Mouse (Mus musculus) layer of hippocampus, postnatal 36 days (tissue): Measurements from ENCODE around the gene Sept5. TPM values are rescaled to one million over a fixed set of nuclear protein-coding genes. Genes with fewer than 3 reads are reported as not detected.

Experiments used
- DNase-seq, 2 experiments: peaks; one replicate each; pipeline ENCODE4 v3.0.0; 2022
- total RNA-seq, 2 experiments: library from RNA; stranded (reverse); gene quantifications; 2 replicates each; pipeline ENCODE4 v1.2.3; 2021

The Sept5 gene
- total RNA-seq, 2 experiments from 2014 or later = 548 to 589 TPM

DNA sequence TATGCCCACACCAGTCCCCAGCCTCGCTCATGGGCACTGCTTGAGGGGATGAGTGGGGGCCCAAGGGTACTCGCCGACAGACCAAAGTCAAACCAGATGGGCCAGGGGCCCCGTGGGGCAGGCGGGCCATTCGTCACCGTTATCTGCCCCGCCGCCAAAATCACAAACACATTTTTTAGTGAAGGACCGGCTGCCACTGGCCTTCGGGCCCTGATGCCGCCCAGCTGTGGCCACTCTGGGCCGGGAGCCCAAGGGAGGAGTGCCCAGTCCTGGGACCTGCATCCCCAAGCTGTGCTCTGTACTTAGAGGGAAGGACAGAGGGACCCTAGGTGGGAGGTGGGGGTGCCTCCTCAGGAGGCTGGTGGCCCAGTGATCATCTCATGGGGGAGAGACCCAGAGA is 18.0 kb downstream of the Sept5 start:
- DNase-seq = no peak

DNA sequence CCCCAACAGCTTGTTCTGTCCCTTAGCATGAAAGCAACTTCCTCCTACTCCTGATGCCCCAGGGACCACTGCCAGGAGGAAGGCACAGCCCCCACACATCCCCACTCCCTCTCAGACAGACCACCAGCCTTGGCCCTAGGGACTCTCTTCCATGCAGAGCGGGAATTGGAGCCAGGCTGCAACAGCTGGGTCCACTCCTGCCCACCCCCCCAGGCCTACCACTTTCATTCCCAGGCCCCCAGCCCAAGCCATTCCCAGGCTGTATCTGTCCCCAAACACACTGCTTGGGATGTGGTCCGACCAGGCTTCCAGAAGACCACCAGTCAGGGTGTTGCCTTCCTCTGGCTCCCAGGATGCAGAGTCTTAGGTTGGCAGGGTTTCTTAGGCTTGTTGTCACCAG is 20.7 kb downstream of the Sept5 start:
- no peak for DNase-seq

DNA sequence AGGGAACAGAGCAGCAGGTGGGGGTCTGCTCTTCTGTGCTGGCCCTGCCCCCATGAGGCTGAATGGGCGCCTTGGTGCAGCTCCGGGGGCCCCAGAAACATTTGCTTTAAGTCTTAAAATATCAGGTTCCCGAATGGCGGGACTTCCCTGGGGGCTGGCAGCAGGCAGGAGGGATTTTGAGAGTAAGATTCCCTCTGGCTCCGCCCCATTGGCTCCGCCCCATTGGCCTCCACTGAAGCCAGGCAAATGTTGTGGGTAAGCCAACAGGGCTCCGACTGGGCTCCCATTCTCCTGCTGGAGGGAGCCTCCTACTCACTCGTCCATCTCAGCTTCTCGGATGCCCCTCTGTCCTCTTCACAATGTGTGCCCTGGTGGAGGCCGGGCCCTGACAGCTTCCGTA is 21.5 kb downstream of the Sept5 start:
- DNase-seq = no peak

DNA sequence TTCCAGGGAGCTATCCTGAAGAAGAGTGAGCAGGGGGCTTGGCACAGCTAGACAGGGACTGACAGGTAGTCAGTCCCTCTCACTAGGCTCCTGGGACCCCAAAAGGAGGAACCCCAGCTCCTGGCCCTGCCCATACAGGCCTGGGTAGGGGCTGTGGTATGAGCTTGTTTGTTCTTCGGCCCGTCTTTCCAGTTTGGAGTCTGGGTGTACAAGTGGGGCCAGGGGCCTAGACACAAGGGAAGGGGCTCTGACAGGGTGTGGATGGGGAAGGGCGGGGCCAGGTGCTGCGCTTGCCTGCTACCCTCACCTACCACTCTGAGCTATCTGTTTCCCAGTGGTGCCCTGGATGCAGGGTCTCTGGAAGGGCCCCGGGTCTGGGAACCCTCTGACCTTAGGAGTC is 24.0 kb downstream of the Sept5 start:
- no peak for DNase-seq

DNA sequence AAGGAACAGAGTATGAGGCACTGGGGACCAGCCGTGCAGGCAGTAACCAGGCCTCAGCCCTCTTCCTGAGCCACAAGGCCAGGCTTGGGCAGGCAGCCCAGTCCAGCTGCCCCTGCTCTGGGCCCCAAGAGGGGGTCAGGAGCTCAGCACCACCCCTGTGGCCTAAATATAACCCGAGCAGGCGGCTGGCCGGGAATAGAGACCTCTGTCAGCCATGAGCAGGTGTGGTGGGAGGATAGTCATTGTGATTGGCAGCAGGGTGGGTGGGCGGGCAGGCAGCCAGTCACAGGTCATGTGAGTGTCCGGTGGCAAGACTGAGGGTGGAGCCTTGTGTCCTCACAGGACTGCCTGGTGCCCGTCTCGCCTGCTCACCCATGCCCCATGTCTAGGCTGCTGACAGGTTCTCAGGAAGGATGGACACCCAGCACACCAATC is 25.5 kb downstream of the Sept5 start:
- DNase-seq = no peak

DNA sequence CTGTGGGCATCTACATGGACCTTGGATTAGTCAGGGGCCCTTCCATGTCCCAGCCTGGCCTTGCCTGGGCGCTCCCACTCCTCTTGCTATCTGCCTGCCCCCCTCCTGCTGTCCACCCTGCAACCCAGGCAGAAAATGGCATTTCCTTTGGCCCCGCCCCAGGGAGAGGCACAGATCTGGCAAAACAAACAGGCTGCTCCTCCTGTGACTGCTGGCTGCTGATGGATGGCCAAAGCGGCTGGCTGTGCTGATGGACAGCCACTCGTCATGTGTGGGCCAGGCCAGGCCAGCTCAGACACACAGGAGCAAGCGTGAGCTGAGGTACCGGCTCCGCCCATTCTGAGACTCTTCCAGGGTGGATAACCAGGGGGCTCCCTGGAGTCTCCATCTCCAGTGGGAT is 28.3 kb downstream of the Sept5 start:
- no peak for DNase-seq

DNA sequence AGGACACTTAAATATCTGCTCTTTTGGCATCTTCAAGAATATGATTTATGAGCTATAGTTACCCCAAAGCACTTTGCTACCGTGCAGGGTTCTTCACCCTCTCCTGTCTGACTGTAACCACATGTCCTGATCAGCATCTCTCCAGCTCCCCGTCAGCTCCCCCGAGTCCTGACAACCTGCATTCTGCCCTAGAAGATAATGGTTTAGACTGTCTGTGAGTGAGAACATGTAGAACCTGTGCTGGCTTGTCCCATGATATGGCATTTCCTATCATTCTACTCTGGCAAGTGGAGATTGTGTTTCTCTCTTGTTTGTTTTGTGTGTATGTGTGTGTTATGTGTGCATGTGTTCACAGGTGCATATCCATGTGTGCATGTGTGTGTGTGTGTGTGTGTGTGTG is 31.7 kb downstream of the Sept5 start:
- DNase-seq = no peak

DNA sequence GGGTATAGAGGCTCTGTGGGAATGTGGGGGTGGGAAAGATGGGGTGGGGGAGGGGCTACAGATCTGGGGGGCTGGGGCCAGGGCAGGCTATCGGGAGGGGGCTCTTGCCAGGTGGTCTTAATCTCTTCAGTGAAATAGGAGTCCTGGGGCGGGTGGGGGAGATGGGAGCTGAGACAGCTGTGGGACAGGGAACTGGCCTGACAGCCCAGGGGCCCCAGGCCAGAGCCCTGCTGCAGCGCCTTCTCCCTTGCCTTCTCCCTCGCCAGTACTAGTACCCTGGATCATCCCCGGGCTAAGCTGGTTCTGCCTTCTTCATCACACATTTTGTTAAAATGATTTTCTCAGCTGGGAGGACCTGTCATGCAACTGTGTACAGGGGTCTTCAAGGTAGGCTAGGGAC is 33.5 kb downstream of the Sept5 start:
- no peak for DNase-seq

DNA sequence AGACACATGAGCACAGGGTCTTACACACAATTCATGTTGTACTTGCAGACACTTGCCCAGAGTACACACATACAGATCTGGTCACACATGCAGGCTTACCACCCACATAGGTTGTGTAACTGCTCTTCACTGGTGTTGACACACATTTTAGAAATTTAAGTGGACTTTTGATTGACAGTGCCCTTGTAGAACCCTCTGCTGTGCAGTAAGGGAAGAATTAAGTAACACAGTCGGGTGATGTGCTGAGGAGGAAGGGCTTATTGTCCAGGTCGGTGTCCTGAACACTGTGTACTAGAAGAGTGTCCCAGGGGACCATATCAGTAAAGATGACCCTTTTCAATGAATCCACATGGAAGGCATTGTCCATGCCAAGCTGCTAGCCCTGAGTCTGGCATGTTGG is 35.8 kb downstream of the Sept5 start:
- no peak for DNase-seq

DNA sequence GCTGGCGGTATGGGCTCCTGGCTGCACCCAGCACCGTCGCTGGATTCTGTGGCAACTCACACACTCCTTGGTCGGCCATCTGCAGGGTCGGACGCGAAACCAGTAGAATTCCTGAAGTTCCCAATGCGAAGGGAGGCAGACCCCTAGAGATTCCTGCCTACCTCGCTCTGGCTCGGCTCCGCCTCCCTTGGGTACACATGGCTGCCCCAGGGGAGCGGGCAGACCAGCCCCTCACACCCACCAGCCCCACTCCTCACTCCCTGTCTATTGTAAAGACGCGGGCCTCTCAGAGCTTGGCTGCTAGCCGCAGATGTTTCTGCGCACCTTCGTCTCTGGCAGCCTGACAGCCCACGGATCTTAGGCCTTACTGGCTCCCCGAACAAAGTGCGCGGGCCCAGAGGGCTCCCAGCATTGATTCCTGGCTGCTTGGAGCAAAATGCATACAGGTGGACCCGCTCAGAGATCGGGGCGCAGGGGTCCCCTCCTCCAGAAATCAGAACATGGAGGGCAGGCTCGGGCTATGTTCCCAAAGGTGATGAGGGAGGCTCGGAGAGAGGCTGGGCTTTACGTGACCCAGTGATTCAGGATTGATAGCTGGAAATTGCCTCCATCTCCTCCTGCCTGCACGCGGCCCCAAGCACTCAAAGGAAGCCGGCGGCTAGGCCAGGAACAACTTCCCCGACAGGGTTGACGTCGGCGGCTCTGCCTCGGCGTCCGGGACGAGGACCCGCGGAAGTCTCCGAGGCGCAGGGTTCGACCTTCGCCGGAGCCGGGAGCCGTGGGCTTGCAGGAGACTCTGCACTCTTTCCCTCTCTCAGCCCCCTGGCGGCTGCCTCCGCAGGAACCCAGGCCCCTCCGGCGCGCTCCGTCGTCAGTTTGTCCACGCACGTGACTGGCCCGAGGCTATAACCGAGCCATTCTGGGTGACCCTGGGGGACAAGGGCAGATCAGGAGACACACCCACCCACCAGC is 38.4 kb downstream of the Sept5 start:
- DNase-seq = no peak

DNA sequence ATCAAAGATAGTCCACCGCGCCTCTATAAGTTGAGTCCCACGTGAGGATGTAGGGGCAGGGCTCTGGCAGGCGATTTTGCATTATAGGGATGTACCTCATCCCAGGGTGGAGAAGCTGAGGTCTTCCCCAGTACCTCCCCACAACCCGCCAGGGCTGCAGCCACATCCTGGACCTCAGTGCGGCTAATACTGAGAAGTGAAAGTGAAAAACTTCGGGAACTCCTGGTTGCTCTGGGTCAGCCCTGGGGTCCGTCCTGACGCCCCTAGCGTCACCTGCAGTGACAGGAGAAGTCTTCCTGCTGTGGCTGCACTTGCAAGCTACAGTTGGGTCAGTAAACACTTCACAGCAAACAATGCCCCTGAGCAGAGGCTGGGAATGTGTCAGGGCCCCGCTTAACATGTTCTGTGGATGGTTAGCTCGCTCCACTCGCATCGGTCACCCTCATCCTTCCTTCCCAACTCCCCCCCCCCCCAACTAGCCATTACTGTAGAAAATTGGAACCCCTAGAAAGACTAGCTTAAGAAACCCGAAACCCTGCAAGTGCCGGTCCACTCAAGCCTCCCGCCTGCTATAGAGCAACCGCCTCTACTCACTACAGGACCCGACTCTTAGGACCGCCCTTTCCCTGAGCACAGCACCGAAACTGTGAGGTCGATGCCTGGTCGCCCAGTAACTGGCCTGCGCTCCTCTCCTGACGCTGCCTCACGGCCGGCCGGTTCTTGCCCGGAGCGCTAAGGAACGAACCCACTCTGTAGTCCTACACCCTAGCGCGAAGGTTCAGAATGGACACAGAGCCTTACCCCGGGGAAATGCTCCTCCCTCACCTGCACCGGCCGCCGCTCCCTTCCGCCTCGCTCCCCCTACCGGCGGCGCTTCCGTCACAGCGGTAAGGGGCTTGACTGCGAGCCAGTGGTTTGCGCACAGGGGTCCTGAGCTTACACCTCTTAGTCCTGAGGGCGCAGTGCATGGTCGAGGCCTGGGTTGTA is 39.7 kb downstream of the Sept5 start, which contains the start of gene Tbx1:
TSS of gene Tbx1 (minus strand) at position 868 of the 987 bp plus-strand sequence.
- DNase-seq = no peak

DNA sequence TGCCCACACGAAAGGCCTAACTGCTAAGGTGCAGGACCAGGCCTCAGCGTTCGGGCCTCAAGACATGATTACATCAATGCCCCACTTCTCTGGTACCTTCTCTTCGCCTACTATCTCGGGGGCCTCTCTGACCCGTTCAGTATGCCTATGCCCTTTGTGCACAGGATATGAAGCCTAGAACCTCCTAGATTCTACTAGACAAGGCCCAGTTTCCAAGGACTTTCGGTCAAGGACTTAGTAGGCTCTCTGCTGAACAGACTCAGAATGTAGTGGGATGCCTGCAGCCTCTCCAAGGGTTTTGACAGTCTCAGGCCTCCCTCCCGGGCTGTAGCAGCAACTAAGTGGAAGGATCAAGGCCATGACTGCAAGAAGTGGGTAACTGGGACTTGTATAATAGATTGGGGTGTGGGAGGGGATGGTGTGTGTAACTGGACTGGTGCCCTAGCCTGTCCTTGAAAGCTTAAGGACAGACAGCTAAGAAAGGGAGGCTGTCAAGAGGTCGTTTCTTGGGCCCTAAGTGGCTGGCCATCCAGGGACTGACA is 40.6 kb downstream of the Sept5 start:
- DNase-seq = no peak

DNA sequence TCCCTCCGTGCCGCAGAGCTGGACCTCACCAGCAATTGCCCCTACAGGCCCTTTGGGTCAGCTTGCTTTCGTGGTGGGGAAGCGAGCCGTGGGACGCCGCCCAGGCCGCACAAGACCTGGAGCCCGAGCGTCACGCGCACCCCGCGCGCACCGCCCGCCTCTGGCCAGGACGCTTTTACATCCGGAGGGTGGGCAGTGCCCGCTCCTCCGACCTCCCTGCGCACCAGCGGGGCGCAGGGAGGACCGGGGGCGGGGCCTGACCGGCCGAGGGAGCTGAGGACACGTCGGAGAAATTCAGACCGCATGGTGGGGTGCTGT is 41.1 kb downstream of the Sept5 start:
- DNase-seq = no peak

DNA sequence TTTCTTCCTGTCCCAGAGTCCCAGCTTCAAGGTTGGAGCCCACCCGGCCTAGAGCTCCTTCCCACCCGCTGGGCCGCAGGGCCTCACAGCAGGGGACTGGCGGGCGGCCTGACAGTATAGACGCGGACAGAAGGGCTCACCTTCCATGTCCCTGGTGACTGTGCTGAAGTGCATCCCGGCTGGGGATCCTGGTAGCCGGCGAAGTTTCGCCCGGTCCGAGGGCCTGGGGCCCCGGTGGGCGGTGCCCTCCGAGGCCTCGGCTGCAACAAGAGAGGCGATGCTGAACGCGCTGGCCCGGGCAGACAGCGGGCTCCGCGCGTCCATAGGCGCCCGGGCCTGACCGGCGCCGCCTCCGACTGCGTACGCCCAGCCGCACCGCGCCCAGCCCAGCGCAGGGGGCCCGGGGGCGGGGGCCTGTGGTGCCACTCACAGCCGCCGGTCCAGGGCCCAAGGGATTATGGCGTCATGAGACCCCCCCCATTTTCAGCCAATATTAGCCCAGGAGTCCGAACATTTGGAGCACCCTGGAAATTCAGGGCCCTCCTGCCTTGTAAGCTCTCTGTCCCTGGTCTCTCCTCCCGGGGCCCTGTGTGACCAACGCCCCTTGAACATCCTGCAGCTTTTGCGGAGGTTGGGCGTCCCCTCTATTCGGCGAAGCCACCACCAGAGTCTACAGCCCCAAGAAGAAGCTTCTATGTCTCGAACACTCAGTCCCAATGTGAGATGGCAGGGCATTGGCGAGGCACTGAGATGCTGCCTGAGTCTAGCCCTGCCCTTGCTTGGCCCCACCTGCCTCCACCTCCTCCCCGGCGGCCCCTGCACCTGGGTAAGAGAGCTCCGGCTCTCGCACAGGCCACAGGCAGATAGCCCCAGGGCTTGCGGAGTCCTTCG is 41.7 kb downstream of the Sept5 start:
- DNase-seq = no peak

DNA sequence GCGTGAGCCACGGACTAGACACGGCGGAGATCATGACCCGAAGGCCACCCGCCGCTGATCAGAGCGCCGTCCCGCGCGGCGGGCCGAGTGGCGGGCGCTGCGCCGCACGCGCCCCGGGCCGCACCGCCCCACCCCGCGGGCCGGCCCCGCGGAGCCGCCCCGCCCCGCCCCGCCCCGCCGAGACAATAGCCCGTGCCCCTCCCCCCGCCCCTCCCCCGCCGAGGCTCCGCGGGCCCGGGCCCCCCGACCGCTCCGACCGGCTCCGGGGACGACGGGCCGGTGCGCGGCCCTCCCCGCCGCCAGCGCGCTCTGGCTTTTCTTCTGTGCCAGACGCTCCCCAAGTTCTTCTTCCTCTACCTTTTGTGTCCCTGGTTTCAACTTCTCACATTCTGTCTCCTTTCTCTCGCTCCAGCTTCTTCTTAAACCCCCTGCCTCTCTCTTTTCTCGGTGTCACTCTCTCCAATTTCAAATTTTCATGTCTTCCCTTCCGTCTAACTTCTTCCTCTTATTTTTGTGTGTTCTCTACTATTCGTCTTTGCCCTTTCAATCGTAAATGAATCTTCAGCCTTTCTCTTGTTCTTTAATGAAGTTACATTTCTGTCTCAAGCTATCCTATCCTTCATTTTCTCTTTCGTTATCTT is 42.7 kb downstream of the Sept5 start:
- no peak for DNase-seq

DNA sequence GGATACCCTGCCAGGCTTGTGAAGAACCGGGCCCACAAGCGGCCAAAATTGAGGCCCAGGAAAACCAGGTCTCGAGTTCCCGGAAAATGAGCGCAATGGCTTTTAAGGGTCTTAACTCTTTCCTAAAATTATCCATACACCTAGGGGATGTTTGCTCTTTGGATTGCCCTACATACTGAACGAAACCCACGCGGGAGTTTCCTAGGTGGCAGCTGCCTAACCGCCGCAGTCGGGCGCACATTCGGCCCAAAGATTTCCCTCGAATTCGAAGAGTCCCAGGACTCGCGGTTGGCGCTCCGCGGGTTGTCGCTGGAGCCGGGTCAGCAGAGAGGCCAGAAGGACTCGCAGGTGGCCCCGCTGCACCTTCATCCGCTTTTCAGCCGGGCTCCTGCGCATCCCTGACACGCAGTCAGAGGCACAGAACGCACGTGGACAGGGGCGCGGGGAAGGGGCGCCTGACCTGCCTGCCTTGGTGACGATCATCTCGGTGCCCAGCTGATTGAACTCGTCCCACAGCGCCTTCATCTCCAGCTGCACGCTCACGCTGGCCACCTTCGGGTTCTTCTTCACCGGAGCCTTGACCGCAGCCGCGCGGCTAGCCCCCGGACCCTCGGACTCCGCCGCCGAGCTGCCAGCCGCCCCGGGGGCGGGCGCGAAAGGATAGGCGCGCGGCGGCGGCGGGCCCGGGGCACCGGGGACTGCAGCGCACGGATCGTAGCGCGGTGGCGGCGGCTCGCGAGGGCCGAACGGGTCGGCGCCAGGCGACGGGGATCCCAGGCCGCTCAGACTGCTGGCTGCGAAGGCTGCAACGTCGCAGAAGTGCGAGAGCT is 43.5 kb downstream of the Sept5 start:
- no peak for DNase-seq

DNA sequence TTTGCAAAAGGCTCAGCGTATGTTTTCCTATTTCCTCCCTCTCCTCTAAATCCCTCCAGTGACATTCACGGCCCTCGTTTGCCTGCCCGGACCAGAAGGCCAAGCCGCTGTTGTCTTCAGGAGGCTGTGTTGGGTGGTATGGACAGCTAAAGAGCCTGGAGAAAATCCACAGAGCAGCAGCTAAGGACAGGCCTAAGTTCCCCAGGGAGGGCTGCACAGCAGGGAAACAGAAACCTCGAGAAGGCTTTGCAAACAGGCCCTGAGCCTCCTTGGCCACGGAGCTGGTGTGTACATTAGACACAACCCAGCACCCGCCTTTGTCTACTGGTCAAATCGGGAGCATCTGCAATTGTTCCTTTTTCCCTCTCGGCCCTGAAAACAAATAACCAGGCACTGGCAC is 44.1 kb downstream of the Sept5 start:
- no peak for DNase-seq

DNA sequence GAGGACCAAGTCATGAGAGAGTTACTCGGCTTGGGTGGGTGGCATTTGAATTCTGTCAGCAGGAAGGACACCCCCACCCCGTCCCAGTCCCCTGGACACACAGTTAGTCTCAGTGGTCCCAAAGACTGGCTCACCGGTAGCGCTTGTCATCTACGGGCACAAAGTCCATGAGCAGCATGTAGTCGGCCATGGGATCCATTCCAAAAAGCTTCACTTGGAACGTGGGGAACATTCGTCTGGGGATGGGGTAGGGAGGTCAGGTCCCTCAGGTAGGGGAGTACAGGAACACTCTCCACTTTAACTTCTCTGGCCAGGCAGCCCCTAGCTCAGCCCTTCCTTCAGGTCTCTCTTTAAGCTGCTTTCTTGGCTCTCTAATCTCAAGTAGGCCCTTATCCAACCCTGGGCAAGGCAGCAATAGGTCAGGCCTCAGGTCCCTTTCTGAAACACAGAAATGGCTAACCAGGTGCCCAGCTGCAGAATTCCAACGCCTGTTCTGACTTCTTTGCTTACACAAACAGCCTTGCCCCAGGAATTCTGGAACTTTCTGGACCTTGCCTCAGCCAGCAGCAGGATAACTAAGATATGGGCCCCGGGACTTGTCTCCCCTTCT is 44.7 kb downstream of the Sept5 start:
- no peak for DNase-seq

DNA sequence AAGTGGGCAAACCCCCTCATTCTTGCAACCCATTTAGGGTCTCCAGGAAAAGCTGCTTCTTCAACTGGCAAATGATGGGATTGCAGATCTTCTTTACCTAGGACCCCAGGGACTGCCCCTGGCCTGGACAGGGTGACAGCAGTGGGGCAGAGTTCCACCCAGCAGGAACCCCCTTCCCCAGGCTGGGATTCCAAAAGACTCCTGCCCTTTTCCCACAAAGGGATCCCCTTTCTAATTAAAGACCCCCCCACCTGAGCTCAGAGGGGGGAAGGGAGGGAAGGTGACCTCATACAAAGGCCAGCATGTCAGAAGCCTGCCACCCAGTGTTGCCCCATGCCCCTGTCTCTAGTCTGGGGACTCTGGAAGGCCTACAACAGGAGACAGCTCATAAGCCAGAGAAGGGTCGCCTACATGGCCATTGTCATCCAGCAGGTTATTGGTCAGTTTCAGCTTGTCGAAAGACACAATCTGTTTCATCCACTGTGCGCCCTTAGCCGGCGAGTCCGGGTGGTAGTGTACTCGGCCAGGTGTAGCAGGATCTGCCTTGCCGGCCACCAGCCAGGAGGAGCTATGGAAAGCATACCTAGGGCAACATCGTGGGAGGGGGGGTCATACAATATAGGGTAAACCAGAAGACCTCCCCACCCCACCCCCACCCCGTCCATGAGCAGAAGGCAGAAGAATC is 45.9 kb downstream of the Sept5 start:
- DNase-seq = no peak
